Mouse (Mus musculus) G1E (cell line): Measurements from ENCODE around the gene Slc16a9.

ENCODE experiments used
- CTCF ChIP-seq: IDR thresholded peaks from 2 replicates; pipeline ENCODE4 v1.5.1; 2012; ENCODE audit warnings: low read depth, low read length, inconsistent platforms, mixed read lengths
- GATA1 ChIP-seq: IDR thresholded peaks from 2 replicates; pipeline ENCODE4 v1.6.1; 2012; ENCODE audit warnings: borderline replicate concordance, low read length, inconsistent platforms, mixed read lengths

- TF ChIP-seq GATA1: no peak
- no peak for TF ChIP-seq CTCF
Observed at GRCm38 (mm10) chr10:70250766-70251165, 5.9 kb downstream of the Slc16a9 start.
